Mouse (Mus musculus): ENCODE results near the gene Acer1. TPM values are rescaled to one million over a fixed set of nuclear protein-coding genes. Genes with fewer than 3 reads are reported as not detected.

Acer1 gene
- polyA plus RNA-seq, 1 experiment from 2014 or later = not detected

GRCm38 (mm10) chr17:56986105-56986805, 4.3 kb upstream of the Acer1 start:
- H3K4me3 ChIP-seq (replicated peaks) = no peak overlapping the region
- H3K9ac ChIP-seq = no peak overlapping the region
- H3K27me3 ChIP-seq = peaks cover 3% of the 10 kb centered on the region; the same call in 1 of the 2 replicates
- 83% methylated on average over 3 of the region's 3 CpGs for WGBS
- H3K9me3 ChIP-seq = no peaks in the 10 kb centered on the region
- peaks cover 6% of the 10 kb centered on the region for H3K4me1 ChIP-seq
- H3K36me3 ChIP-seq (replicated peaks) = 0 out of 2 replicates have a peak, but pooled peaks cover 1% of the 10 kb centered on the region
- H3K27ac ChIP-seq = no peak overlapping the region
- ATAC-seq (ENCODE audit: low FRiP score) = no peak
- no peak overlapping the region for H3K4me2 ChIP-seq

- H3K27ac ChIP-seq = no peak overlapping the region
- ATAC-seq (ENCODE audit: low FRiP score) = no peak
- H3K36me3 ChIP-seq (replicated peaks) = no peaks in the 10 kb centered on the region
- H3K9me3 ChIP-seq = no peaks in the 10 kb centered on the region
- 74% methylated on average over 3 of the region's 3 CpGs for WGBS
- no peak overlapping the region for H3K4me3 ChIP-seq (replicated peaks)
- peaks cover 3% of the 10 kb centered on the region; the same call in 1 of the 2 replicates for H3K27me3 ChIP-seq
- H3K4me2 ChIP-seq = no peak overlapping the region
- peaks cover under 1% of the 10 kb centered on the region; the same call in 1 of the 2 replicates for H3K4me1 ChIP-seq
- H3K9ac ChIP-seq = no peak overlapping the region
Observed at GRCm38 (mm10) chr17:56985656-56986055, 3.7 kb upstream of the Acer1 start.

GRCm38 (mm10) chr17:56984886-56985285, 3.0 kb upstream of the Acer1 start:
- Histone ChIP-seq H3K4me3 (replicated peaks) (no peak overlapping the region), H3K36me3 (replicated peaks) (no peaks in the 10 kb centered on the region)
- WGBS = 88% methylated on average over 9 of the region's 9 CpGs

GRCm38 (mm10) chr17:56981049-56981448, 877 bp downstream of the Acer1 start:
- no peak overlapping the region for H3K27ac ChIP-seq
- H3K4me3 ChIP-seq (replicated peaks) = no peak overlapping the region
- H3K9me3 ChIP-seq = no peaks in the 10 kb centered on the region
- H3K36me3 ChIP-seq (replicated peaks) = no peaks in the 10 kb centered on the region
- H3K27me3 ChIP-seq = peaks cover 3% of the 10 kb centered on the region; the same call in 1 of the 2 replicates
- no peaks in the 10 kb centered on the region for H3K4me1 ChIP-seq
- no peak overlapping the region for H3K4me2 ChIP-seq
- WGBS = 74% methylated on average over 7 of the region's 7 CpGs
- no peak for ATAC-seq (ENCODE audit: low FRiP score)
- H3K9ac ChIP-seq = no peak overlapping the region

More at GRCm38 (mm10) chr17:56984886-56985285, 3.0 kb upstream of the Acer1 start:
- Histone ChIP-seq H3K27ac (no peak overlapping the region), H3K4me2 (no peak overlapping the region), H3K4me1 (no peaks in the 10 kb centered on the region), H3K27me3 (peaks cover 3% of the 10 kb centered on the region; the same call in 1 of the 2 replicates), H3K9ac (no peak overlapping the region), H3K9me3 (no peaks in the 10 kb centered on the region)
- no peak for ATAC-seq (ENCODE audit: low FRiP score)

- H3K4me1 ChIP-seq = no peaks in the 10 kb centered on the region
- H3K4me2 ChIP-seq = no peak overlapping the region
- H3K27me3 ChIP-seq = peaks cover 3% of the 10 kb centered on the region; the same call in 1 of the 2 replicates
- no peak overlapping the region for H3K27ac ChIP-seq
- no peaks in the 10 kb centered on the region for H3K9me3 ChIP-seq
- no peak overlapping the region for H3K4me3 ChIP-seq (replicated peaks)
- no peaks in the 10 kb centered on the region for H3K36me3 ChIP-seq (replicated peaks)
- WGBS = 79% methylated on average over 3 of the region's 8 CpGs
- no peak for ATAC-seq (ENCODE audit: low FRiP score)
- no peak overlapping the region for H3K9ac ChIP-seq
Observed at GRCm38 (mm10) chr17:56979524-56979923, 2.4 kb downstream of the Acer1 start.

- 84% methylated on average over 8 of the region's 8 CpGs for WGBS
- Histone ChIP-seq H3K27ac (no peak overlapping the region), H3K4me1 (no peaks in the 10 kb centered on the region), H3K36me3 (replicated peaks) (no peaks in the 10 kb centered on the region), H3K9me3 (no peaks in the 10 kb centered on the region), H3K9ac (no peak overlapping the region), H3K4me3 (replicated peaks) (no peak overlapping the region), H3K4me2 (no peak overlapping the region), H3K27me3 (no peaks in the 10 kb centered on the region; the same call in 1 of the 2 replicates)
- no peak for ATAC-seq (ENCODE audit: low FRiP score)
Observed at GRCm38 (mm10) chr17:56976531-56977390, 5.2 kb downstream of the Acer1 start.

GRCm38 (mm10) chr17:56975391-56975790, 6.5 kb downstream of the Acer1 start:
- Histone ChIP-seq H3K36me3 (replicated peaks) (no peaks in the 10 kb centered on the region), H3K9me3 (no peaks in the 10 kb centered on the region), H3K9ac (no peak overlapping the region), H3K27me3 (no peaks in the 10 kb centered on the region), H3K27ac (no peak overlapping the region), H3K4me2 (no peak overlapping the region), H3K4me1 (no peaks in the 10 kb centered on the region), H3K4me3 (replicated peaks) (no peak overlapping the region)
- no peak for ATAC-seq (ENCODE audit: low FRiP score)
- WGBS = 76% methylated on average over 3 of the region's 3 CpGs

- 78% methylated on average over 5 of the region's 5 CpGs for WGBS
- no peaks in the 10 kb centered on the region for H3K9me3 ChIP-seq
- no peaks in the 10 kb centered on the region for H3K4me1 ChIP-seq
- 0 out of 2 replicates have a peak, but pooled peaks cover 5% of the 10 kb centered on the region for H3K27me3 ChIP-seq
- H3K9ac ChIP-seq = no peak overlapping the region
- H3K27ac ChIP-seq = no peak overlapping the region
- H3K4me2 ChIP-seq = no peak overlapping the region
- no peak for ATAC-seq (ENCODE audit: low FRiP score)
- H3K36me3 ChIP-seq (replicated peaks) = no peaks in the 10 kb centered on the region
- no peak overlapping the region for H3K4me3 ChIP-seq (replicated peaks)
Observed at GRCm38 (mm10) chr17:56974708-56975240, 7.2 kb downstream of the Acer1 start.

GRCm38 (mm10) chr17:56973956-56974707, 7.8 kb downstream of the Acer1 start:
- Histone ChIP-seq H3K4me3 (replicated peaks) (no peak overlapping the region), H3K9me3 (no peaks in the 10 kb centered on the region), H3K4me1 (no peaks in the 10 kb centered on the region), H3K27ac (no peak overlapping the region), H3K9ac (no peak overlapping the region), H3K4me2 (no peak overlapping the region), H3K27me3 (0 out of 2 replicates have a peak, but pooled peaks cover 6% of the 10 kb centered on the region), H3K36me3 (replicated peaks) (no peaks in the 10 kb centered on the region)
- WGBS = 73% methylated on average over 14 of the region's 14 CpGs
- ATAC-seq (ENCODE audit: low FRiP score) = no peak

- no peaks in the 10 kb centered on the region for H3K9me3 ChIP-seq
- no peak overlapping the region for H3K9ac ChIP-seq
- H3K27me3 ChIP-seq = 0 out of 2 replicates have a peak, but pooled peaks cover 6% of the 10 kb centered on the region
- H3K4me2 ChIP-seq = no peak overlapping the region
- no peak for ATAC-seq (ENCODE audit: low FRiP score)
- no peaks in the 10 kb centered on the region for H3K4me1 ChIP-seq
- WGBS = 76% methylated on average over 5 of the region's 5 CpGs
- no peaks in the 10 kb centered on the region for H3K36me3 ChIP-seq (replicated peaks)
- H3K4me3 ChIP-seq (replicated peaks) = no peak overlapping the region
- H3K27ac ChIP-seq = no peak overlapping the region
Observed at GRCm38 (mm10) chr17:56970081-56970480, 11.8 kb downstream of the Acer1 start.

GRCm38 (mm10) chr17:56969321-56969720, 12.6 kb downstream of the Acer1 start:
- WGBS = 80% methylated on average over 3 of the region's 3 CpGs
- H3K9me3 ChIP-seq = no peaks in the 10 kb centered on the region
- no peak overlapping the region for H3K4me2 ChIP-seq
- H3K4me1 ChIP-seq = no peaks in the 10 kb centered on the region
- H3K27me3 ChIP-seq = 0 out of 2 replicates have a peak, but pooled peaks cover 6% of the 10 kb centered on the region
- ATAC-seq (ENCODE audit: low FRiP score) = no peak
- H3K9ac ChIP-seq = no peak overlapping the region
- no peak overlapping the region for H3K27ac ChIP-seq
- H3K36me3 ChIP-seq (replicated peaks) = no peaks in the 10 kb centered on the region
- no peak overlapping the region for H3K4me3 ChIP-seq (replicated peaks)

- no peak overlapping the region for H3K27ac ChIP-seq
- no peak overlapping the region for H3K4me2 ChIP-seq
- H3K9me3 ChIP-seq = no peaks in the 10 kb centered on the region
- no peak overlapping the region for H3K4me3 ChIP-seq (replicated peaks)
- no peaks in the 10 kb centered on the region for H3K4me1 ChIP-seq
- WGBS = 83% methylated on average over 6 of the region's 6 CpGs
- ATAC-seq (ENCODE audit: low FRiP score) = no peak
- H3K36me3 ChIP-seq (replicated peaks) = no peaks in the 10 kb centered on the region
- H3K27me3 ChIP-seq = no peaks in the 10 kb centered on the region
- H3K9ac ChIP-seq = no peak overlapping the region
Observed at GRCm38 (mm10) chr17:56963646-56964045, 18.3 kb downstream of the Acer1 start.

All from forebrain, embryonic 12.5 days (tissue).